Mouse (Mus musculus): Measurements from ENCODE around the gene Ank2.

DNA sequence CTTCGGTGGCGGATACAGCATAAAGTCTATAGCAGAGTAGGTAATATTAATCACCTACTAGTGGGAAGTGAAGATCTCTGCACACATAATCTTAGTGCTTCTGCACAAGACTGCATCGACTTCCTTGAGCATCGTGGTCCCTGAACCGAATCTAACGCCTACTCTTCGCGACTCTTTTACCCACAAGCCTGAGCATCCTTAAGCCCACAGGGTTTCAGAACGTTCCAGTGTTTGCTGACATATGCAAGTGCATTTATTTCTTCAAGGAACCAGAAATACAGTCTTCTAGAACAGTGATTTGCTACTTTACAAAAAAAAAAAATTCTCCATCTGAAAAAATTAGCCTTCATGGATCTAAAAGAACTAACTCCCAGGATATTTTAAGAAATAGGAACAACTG lies 527.6 kb downstream of the Ank2 start:
- no peak for TF ChIP-seq CTCF (IDR thresholded peaks at IDR 0.05; ENCODE audit: extremely low read depth, insufficient read length, insufficient replicate concordance, low read depth, low read length)
- TF ChIP-seq POLR2A (IDR thresholded peaks at IDR 0.05; ENCODE audit: low read depth, low read length), result no peak

All from small intestine, adult 2 months (tissue).